Mouse (Mus musculus) CD4-positive, CD25-positive, alpha-beta regulatory T cell, adult 2 months (primary cell): ENCODE results near the gene Cdiptos.

Source experiments
- DNase-seq: peaks from one replicate; pipeline ENCODE4 v3.0.0-alpha.2; 2012; ENCODE audit warnings: low read depth, low spot score

Cdiptos gene

GRCm38 (mm10) chr7:127014320-127014719, 38.4 kb upstream of the Cdiptos start, which contains the start of gene Mvp:
Gene Mvp, minus strand, starts transcription at chr7:127014621.
- DNase-seq, result peak; percentile 84

- no peak for DNase-seq
Measured at GRCm38 (mm10) chr7:127013385-127013784, 37.5 kb upstream of the Cdiptos start.

DNA sequence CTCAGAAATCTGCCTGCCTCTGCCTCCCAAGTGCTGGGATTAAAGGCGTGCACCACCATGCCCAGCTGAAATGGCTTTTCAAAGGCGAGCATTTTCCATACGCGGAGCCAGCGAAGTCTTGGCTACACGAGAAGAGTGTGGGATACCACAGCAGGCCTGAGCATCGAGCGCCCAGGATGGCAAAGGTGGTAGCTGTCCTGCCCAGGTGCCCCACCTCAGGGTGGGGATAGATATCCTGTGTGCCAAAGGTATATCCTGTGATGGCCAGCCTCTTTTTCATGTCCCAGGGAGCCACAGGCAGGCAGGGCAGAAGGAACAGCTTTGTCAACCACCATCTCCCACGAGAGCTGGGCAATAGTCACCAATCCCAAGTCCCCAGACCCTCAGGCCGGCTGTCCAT, 36.9 kb upstream of the Cdiptos start:
- no peak for DNase-seq

DNA sequence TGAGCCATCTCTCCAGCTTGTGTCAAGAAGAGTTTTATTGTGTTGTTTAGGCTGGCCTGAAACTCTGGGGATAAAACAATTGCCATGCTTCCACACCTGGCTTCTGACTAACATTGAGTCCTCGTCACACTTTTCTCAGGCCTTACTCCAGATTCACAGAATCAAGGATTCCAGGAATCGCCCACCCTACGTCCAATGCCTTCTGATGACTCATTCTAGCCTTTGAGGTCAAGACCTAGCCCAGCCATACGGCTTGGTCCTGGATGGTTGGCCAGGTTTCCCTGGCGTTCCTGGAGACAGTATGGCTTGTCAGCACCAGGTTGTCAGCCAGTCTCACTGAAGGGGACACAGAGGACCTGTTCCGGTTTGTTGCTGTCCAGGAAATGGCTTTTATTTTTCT, 36.5 kb upstream of the Cdiptos start:
- no peak for DNase-seq

DNA sequence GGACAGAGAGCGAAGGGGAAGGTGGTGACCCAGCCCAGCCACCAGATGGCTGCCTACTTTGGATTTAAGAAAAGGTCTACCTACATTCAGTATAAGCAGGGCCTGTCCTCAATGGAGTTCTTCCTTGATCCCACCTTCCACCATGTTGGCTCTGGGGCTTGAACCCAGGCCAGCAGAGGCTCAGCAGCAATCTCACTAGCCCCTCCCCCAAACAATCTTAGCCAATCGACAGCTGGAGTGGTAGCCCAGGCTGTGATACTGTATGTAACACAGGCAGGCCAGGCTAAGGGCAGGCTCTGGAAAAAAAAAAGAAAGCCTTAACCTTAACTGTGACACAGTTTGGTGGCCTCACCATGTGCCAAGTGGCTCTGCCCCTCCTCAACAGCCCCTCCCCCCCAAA, 35.8 kb upstream of the Cdiptos start:
- no peak for DNase-seq

- no peak for DNase-seq
Measured at GRCm38 (mm10) chr7:127011051-127011450, 35.2 kb upstream of the Cdiptos start.

DNA sequence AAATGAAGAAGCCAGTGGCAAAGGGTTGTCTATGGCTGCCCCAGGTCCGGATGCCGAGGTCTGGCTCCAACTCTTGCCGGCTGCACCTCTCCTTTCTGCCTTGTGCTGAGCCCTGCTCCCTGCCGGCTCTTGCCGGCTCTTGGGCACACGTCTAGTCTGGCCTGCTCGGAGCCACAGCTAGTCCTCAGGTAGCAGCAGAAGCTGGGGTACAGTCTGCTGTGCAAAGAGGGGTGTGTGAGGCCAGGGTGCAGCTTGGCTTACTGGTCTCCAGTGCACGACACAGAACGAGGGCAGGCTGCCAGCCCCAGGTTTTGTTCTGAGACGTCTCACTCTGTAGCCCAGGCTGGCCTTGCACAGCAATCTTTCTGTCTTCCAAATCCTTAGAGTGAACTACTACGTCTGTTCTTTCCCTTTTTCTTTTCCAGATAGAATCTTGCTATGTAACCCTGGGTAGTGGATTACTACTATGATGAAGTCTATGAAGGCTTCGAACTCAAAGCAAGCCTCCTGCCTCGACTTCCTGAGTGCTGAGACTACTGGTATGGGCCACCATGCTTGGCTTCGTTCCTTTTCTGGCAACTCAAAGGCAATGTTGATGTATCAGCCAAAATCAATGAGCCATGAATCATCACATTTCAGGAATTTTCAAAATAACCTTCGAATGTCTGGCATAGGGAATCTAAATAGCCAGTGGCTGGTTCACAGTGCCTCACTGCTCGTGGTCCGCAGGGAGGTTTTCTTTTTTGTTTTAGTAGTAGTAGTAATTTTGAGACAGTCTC, 33.6 kb upstream of the Cdiptos start:
- DNase-seq, result no peak

- DNase-seq, result no peak
Measured at GRCm38 (mm10) chr7:127008239-127009019, 32.5 kb upstream of the Cdiptos start.

- no peak for DNase-seq
Measured at GRCm38 (mm10) chr7:127007313-127008024, 31.6 kb upstream of the Cdiptos start.

DNA sequence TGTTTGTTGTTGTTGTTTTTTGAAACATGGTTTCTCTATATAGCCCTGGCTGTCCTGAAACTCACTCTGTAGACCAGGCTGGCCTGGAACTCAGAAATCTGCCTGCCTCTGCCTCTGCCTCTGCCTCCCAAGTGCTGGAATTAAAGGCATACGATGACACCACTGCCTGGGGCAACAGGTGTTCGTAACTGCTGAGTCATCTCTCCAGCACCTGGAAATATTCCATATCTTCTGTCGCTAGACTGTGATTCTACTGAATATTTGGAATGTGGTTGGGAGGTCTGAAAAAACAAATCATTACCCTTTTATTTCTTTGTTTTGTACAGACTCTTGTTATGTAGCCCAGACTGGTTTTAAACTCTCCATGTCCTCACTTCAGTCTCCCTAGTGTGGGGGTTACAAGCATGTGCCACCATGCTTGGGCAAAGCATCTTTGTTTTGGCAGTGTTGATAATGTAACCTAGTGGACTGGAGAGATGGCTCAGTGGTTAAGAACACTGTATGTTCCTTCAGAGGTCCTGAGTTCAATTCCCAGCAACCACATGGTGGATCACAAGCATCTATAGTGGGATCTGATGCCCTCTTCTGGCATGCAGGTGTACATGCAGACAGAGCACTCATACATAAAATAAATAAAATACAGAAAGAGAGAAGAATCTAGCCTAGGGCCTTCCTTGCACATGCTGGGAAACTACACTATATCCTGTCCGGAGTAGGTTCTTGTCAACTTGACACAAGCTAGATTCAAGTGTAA, 28.4 kb upstream of the Cdiptos start:
- peak; percentile 21 for DNase-seq

GRCm38 (mm10) chr7:127003620-127004019, 27.7 kb upstream of the Cdiptos start:
- DNase-seq, result no peak

DNA sequence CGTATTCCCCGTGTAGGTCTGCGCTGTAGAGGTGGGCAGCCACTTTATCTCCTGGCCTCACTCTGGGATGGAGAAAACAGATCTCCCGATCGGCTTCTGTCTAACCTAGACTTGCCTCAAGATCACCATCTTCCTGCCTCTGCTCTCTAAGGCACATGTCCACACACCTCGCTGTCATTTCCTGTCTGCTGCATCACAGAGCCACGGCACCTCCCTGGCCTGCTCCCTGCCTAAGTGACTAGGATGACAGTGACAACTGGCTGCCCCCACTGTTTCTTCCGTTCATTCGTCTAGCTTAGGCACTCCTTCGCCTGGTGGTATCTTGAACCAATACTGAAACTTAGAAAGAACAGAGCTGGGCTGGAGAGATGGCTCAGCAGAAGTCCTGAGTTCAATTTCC, 23.7 kb upstream of the Cdiptos start:
- DNase-seq, result peak; percentile 66

DNA sequence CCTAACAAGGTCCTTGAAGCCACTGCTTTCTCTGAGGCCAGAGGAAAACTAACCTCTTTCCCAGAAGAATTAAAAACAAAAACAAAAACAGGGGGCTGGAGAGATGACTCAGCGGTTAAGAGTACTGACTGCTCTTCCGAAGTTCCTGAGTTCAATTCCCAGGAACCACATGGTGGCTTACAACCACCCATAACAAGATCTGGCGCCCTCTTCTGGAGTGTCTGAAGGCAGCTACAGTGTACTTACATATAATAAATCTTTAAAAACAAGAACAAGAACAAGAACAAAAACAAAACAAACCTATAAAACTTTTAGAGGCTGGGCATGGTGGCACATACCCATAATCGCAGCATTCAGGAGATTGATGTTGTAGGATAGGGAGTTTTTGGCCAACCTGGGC, 20.6 kb upstream of the Cdiptos start:
- DNase-seq, result peak; percentile 29

DNA sequence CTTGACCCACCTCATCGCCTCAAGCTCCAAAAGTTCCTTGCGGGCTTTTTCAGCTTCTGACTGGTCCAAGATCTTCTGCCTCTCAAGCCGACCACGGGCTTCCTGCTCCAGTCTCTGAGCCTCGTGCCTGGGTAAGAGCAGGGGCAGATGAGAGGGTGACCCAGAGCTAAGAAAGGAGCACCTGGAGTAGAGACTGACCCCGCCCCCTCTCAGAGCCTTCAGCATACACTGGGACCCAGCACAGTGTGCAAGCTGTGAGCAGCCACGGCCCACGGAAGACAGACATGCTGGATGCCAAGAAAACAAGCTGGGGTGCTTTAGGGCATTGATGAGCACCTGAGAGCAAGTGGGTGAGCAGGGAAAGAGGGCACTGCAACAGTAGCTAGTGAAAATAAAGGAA, 12.9 kb upstream of the Cdiptos start:
- DNase-seq, result no peak

- DNase-seq, result peak; percentile 62
Measured at GRCm38 (mm10) chr7:126986319-126986718, 10.4 kb upstream of the Cdiptos start.

DNA sequence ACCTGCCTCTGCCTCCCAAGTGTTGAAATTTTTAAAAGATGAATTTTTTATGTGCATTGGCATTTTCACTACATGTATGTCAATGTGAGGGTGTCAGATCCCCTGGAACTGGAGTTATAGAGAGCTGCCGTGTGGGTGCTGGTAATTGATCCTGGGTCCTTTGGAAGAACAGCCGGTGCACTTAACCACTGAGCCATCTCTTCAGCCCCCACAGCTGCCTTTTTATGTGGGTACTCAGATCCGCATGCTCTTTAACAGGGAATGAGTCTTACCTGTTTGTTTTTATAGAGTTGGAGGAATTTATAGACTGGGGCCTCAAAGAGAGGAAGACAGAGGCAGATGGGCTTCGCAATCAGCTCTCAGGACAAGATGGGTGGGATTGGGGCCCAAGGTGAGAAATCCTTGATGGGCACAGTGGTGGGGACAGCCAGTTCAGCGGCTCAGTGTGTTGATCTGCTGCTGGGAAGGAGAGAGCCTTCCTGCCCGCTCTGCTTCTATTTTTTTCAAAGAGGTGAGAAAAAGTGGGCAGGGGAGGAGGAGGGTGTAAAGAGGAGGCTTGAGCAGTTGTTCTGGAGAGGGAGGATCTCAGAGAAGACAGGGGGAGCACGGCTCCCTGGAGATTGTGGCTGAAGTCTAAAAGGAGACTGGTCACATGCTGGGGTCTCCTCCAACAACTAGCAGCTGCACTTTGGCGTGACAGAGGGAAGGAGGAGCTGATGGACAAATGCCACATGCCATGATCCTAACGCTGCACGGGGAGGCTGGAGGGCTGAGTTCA, 9.0 kb upstream of the Cdiptos start:
- DNase-seq, result no peak

DNA sequence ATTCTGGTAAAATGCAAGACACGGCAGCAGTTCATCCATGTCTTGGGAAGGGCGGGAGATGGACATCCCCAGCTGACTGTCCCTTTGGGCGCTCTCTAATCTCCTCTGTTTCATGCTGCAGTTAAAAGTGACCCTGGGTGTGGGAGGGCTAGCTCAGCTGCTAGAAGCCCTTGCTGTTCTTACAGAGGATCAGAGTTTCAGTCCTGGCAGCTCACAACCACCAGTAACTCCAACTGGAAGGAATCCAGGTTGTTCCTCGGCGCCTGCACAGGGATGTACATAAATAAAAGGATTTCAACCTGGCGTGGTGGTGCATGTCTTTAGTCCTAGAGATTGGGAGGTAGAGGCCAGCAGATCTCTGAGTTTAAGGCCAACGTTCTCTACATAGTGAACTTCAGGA, 7.2 kb upstream of the Cdiptos start:
- no peak for DNase-seq

- no peak for DNase-seq
Measured at GRCm38 (mm10) chr7:126982054-126982453, 6.2 kb upstream of the Cdiptos start.

DNA sequence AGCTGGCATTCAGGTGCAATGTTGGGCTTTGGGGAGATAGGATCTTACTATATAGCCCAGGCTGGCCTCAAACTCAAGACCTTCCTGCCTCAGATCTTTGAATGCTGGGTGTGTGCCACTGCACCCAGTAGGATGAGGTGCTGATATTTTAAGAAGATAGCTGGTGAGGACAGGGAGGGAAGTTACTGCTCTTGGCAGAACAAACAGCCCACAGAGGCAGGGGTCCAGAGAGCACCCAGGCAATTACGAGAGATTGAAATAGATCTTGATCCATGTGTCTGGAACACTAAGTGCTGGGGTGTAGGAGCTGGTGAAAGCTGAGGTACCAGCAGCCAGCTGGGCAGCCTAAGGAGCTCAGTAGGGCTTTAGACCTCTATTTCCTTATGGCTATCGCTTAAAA, 5.7 kb upstream of the Cdiptos start:
- DNase-seq, result no peak

DNA sequence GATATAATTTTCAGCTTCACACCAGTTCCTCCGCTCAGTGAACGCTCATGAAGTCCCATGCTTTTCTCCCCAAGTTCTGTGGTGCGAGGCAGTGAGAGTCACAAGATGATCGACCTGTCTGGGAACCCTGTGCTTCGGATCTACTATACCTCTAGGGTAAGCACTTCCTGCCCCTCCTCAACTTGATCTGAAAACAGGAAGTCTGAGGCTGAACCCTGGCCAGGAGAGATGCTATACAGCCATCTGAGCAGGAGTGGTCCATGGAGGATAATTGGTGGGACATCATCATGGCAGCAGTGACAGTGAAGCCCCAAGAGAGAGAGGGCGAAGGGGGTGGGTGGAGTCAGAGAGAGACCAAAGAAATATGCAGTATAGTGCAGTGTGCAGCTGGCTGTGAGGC, 2.9 kb upstream of the Cdiptos start:
- DNase-seq, result peak; percentile 58
